Mouse (Mus musculus) testis, adult 2 months (tissue): Measurements from ENCODE around the gene Cd8a.

Experiments used
- CTCF ChIP-seq: fragments of 200-500 bp; IDR thresholded peaks from 2 replicates; pipeline ENCODE4 v1.5.1; 2012; ENCODE audit warnings: low read depth, mild to moderate bottlenecking, inconsistent platforms, low read length, moderate library complexity; ENCODE audit not compliant: control insufficient read depth, insufficient read depth, insufficient replicate concordance
- POLR2A ChIP-seq: fragments of 200-500 bp; IDR thresholded peaks from 2 replicates; pipeline ENCODE4 v1.6.1; 2012; ENCODE audit warnings: low read depth, mild to moderate bottlenecking, inconsistent platforms, low read length, moderate library complexity; ENCODE audit not compliant: control insufficient read depth

DNA sequence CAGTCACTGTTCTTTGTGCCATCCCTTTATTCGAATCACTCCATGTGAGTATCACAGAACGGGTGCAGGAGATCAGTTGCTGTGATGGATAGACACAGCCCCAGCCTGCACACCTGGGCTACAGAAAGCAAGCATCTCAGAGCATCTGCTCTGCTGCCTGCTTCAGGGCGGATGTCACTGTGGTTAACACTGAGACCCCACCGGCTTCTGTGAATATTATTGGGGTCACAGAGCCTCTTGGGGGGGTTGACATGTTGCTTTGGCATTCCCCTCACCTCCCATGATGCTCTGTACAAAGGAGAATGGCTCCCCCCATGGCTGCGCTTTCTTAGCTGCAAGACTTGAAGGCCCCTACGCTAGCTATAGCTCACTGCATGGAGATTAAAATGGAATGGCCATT, 3.8 kb upstream of the Cd8a start:
- TF ChIP-seq CTCF (no peak), POLR2A (no peak)
